Mouse (Mus musculus) stomach, embryonic 14.5 days (tissue): ENCODE data around the gene Plxna4. TPM values are rescaled to one million over a fixed set of nuclear protein-coding genes. Genes with fewer than 3 reads are reported as not detected.
A peak's percentile ranks its signal among the peaks of the same experiment; 100 is the strongest.

Experiments used
- ATAC-seq: fragments of 200-750 bp; cut with Nextera tagmentation; 2 replicates; pipeline ENCODE4 v1.8.0; 2017; ENCODE audit warnings: low read depth, moderate TSS enrichment; ENCODE audit not compliant: insufficient number of reproducible peaks, insufficient read depth, low FRiP score
- H3K27ac ChIP-seq: fragments of 300-500 bp; sonication (generic); 2 replicates; pipeline ENCODE4 v1.5.1; 2014; ENCODE audit warnings: mild to moderate bottlenecking, low read length, moderate library complexity, mixed read lengths
- H3K27me3 ChIP-seq: fragments of 300-500 bp; sonication (generic); 2 replicates; pipeline ENCODE4 v1.6.1; 2014; ENCODE audit warnings: low read length, control low read depth, mixed read lengths; ENCODE audit not compliant: control insufficient read depth, insufficient read depth
- H3K36me3 ChIP-seq: fragments of 300-500 bp; sonication (generic); 2 replicates; pipeline ENCODE4 v1.6.1; 2014; ENCODE audit warnings: mild to moderate bottlenecking, control low read depth, low read length, moderate library complexity, mixed read lengths; ENCODE audit not compliant: control insufficient read depth, insufficient read depth
- H3K4me1 ChIP-seq: fragments of 300-500 bp; sonication (generic); 2 replicates; pipeline ENCODE4 v1.6.1; 2014; ENCODE audit warnings: low read length, control low read depth, mixed read lengths; ENCODE audit not compliant: control insufficient read depth, insufficient read depth
- H3K4me2 ChIP-seq: fragments of 300-500 bp; sonication (generic); replicated peaks from 2 replicates; pipeline ENCODE4 v1.6.1; 2014; ENCODE audit warnings: low read depth, low read length, control low read depth
- H3K4me3 ChIP-seq: fragments of 300-500 bp; sonication (generic); 2 replicates; pipeline ENCODE4 v1.5.1; 2014; ENCODE audit warnings: low read depth, low read length, control low read depth
- H3K9ac ChIP-seq: fragments of 300-500 bp; sonication (generic); replicated peaks from 2 replicates; pipeline ENCODE4 v1.6.1; 2014; ENCODE audit warnings: low read depth, mild to moderate bottlenecking, control low read depth, low read length, moderate library complexity, mixed read lengths
- H3K9me3 ChIP-seq: fragments of 300-500 bp; sonication (generic); 2 replicates; pipeline ENCODE4 v1.6.1; 2016; ENCODE audit warnings: low read depth, low read length, control low read depth; ENCODE audit not compliant: control insufficient read depth
- WGBS: fragments of 180-500 bp; shearing (Covaris S2); extraction: QIAGEN DNeasy Blood & Tissue Kit; methylation state at CpG from one replicate; pipeline ENCODE4 v1.1.7; 2014; 5-methylcytosine and 5-hydroxymethylcytosine counted together
- polyA plus RNA-seq: library from polyadenylated mRNA; unstranded; fragments of >200 nt; fragmentation: Nextera tagmentation; extraction: Ambion mirVana; gene quantifications from 2 replicates; pipeline ENCODE4 v1.2.1, GENCODE M21; 2014

The Plxna4 gene
- polyA plus RNA-seq, 1 experiment from 2014 or later, result 3.7 TPM

GRCm38 (mm10) chr6:32527518-32527917 is 60.5 kb downstream of the Plxna4 start:
- Histone ChIP-seq H3K27me3 (no peaks in the 10 kb centered on the region), H3K27ac (no peak overlapping the region), H3K4me2 (no peak overlapping the region), H3K9me3 (no peaks in the 10 kb centered on the region), H3K4me1 (no peaks in the 10 kb centered on the region), H3K36me3 (no peaks in the 10 kb centered on the region), H3K4me3 (no peak overlapping the region), H3K9ac (no peak overlapping the region)
- 86% methylated on average over 7 of the region's 7 CpGs for WGBS
- ATAC-seq, result no peak

GRCm38 (mm10) chr6:32526762-32527161 is 61.2 kb downstream of the Plxna4 start:
- no peak overlapping the region for H3K4me2 ChIP-seq
- H3K9ac ChIP-seq, result no peak overlapping the region
- no peak overlapping the region for H3K27ac ChIP-seq
- no peaks in the 10 kb centered on the region for H3K27me3 ChIP-seq
- no peaks in the 10 kb centered on the region for H3K36me3 ChIP-seq
- no peak overlapping the region for H3K4me3 ChIP-seq
- H3K4me1 ChIP-seq, result no peaks in the 10 kb centered on the region
- no peaks in the 10 kb centered on the region for H3K9me3 ChIP-seq
- 68% methylated on average over 5 of the region's 5 CpGs for WGBS
- no peak for ATAC-seq

- Histone ChIP-seq H3K27ac (no peak overlapping the region), H3K4me2 (no peak overlapping the region), H3K27me3 (no peaks in the 10 kb centered on the region), H3K9ac (no peak overlapping the region), H3K4me1 (no peaks in the 10 kb centered on the region), H3K9me3 (no peaks in the 10 kb centered on the region), H3K4me3 (no peak overlapping the region), H3K36me3 (no peaks in the 10 kb centered on the region)
- ATAC-seq, result no peak
- WGBS, result 79% methylated on average over 4 of the region's 4 CpGs
Observed at GRCm38 (mm10) chr6:32520097-32520496, 67.9 kb downstream of the Plxna4 start.

DNA sequence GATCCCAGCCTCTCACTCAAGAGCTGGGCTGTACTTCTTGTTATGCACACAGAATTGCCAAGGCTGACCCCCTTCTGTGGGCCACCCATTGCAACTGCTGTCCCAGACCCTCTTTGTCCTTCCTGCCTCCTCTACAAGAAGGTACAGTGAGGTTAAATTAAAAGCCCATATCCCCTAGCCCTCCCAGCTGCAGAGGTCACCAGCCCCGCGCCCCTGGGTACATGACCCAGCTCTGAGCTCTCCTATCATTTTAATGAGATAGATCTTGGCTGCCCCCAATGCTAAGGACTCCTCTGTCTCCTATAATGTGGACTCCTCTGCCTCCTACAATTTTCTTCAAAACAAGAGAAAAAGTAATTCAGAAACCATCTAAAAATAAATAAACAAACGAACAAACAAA is 69.4 kb downstream of the Plxna4 start:
- Histone ChIP-seq H3K27ac (no peak overlapping the region), H3K4me2 (no peak overlapping the region), H3K9ac (no peak overlapping the region), H3K9me3 (no peaks in the 10 kb centered on the region), H3K4me1 (no peaks in the 10 kb centered on the region), H3K4me3 (no peak overlapping the region), H3K27me3 (no peaks in the 10 kb centered on the region), H3K36me3 (no peaks in the 10 kb centered on the region)
- no peak for ATAC-seq
- WGBS, result 92% methylated on average over 3 of the region's 3 CpGs

DNA sequence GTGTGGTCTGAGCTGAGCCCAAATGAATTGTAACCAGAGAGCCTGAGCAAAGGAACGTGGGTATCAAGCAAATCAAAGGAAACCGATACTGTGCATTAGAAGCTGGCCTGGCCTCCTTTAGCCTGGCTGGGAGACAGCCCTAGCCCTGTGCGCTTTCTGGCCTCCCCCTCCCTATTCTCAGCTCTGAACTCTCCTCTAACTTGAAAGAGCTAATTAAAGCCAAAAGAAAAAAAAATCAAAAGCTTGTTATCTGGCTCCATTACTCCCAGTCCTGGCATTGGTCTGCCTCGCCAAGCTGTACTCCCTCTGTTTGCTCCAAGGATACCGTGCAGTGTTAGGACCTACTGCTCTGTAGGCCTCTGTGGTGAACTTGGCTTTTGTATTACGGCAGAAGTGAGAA is 73.9 kb downstream of the Plxna4 start:
- H3K9ac ChIP-seq, result no peak overlapping the region
- no peak for ATAC-seq
- H3K4me3 ChIP-seq, result no peak overlapping the region

GRCm38 (mm10) chr6:32512010-32512409 is 76.0 kb downstream of the Plxna4 start:
- no peak overlapping the region for H3K4me2 ChIP-seq
- H3K27ac ChIP-seq, result no peak overlapping the region
- H3K4me3 ChIP-seq, result no peak overlapping the region
- no peaks in the 10 kb centered on the region for H3K27me3 ChIP-seq
- H3K9ac ChIP-seq, result no peak overlapping the region
- ATAC-seq, result no peak
- H3K4me1 ChIP-seq, result no peaks in the 10 kb centered on the region
- WGBS, result 63% methylated on average over 1 of the region's 1 CpGs
- no peaks in the 10 kb centered on the region for H3K9me3 ChIP-seq
- H3K36me3 ChIP-seq, result no peaks in the 10 kb centered on the region

More for the DNA sequence above, 73.9 kb downstream of the Plxna4 start:
- WGBS, result 66% methylated on average over 6 of the region's 6 CpGs
- H3K4me1 ChIP-seq, result no peaks in the 10 kb centered on the region
- no peak overlapping the region for H3K4me2 ChIP-seq
- H3K27ac ChIP-seq, result no peak overlapping the region
- H3K36me3 ChIP-seq, result no peaks in the 10 kb centered on the region
- no peaks in the 10 kb centered on the region for H3K27me3 ChIP-seq
- H3K9me3 ChIP-seq, result no peaks in the 10 kb centered on the region

DNA sequence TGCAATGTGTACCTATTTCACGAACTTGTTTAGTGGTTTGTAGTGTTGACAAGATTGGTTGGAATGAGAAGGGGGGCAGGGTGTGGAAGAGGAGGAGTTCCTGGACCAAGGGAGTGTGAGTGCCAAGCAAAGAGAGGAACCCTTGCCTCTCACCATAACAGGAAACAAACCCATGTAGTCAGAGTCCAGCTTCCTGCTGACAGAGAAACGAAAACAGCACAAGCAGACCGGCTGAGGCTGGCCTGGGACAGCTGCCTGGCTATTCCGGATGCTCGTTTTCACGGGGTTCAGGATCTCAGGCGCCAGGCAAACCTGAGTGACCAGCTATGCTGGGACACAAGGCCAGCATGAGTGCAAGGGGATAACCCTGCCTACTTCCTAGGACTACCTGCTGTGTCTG is 77.1 kb downstream of the Plxna4 start:
- no peak for ATAC-seq
- Histone ChIP-seq H3K4me2 (no peak overlapping the region), H3K9ac (no peak overlapping the region), H3K9me3 (no peaks in the 10 kb centered on the region), H3K27me3 (no peaks in the 10 kb centered on the region), H3K4me1 (no peaks in the 10 kb centered on the region), H3K4me3 (no peak overlapping the region), H3K36me3 (no peaks in the 10 kb centered on the region), H3K27ac (peak overlapping the region; percentile 17; the same call in 1 of the 2 replicates)
- WGBS, result 78% methylated on average over 7 of the region's 7 CpGs

GRCm38 (mm10) chr6:32510491-32510890 is 77.5 kb downstream of the Plxna4 start:
- Histone ChIP-seq H3K27me3 (no peaks in the 10 kb centered on the region), H3K27ac (no peak overlapping the region), H3K36me3 (no peaks in the 10 kb centered on the region), H3K9me3 (no peaks in the 10 kb centered on the region), H3K4me3 (no peak overlapping the region), H3K9ac (no peak overlapping the region), H3K4me1 (no peaks in the 10 kb centered on the region), H3K4me2 (no peak overlapping the region)
- 71% methylated on average over 1 of the region's 1 CpGs for WGBS
- no peak for ATAC-seq

- Histone ChIP-seq H3K36me3 (no peaks in the 10 kb centered on the region), H3K27ac (no peak overlapping the region), H3K9me3 (no peaks in the 10 kb centered on the region), H3K4me3 (no peak overlapping the region), H3K4me2 (no peak overlapping the region), H3K9ac (no peak overlapping the region), H3K4me1 (no peaks in the 10 kb centered on the region), H3K27me3 (no peaks in the 10 kb centered on the region)
- 64% methylated on average over 9 of the region's 9 CpGs for WGBS
- ATAC-seq, result no peak
Observed at GRCm38 (mm10) chr6:32509046-32509445, 78.9 kb downstream of the Plxna4 start.
